Mouse (Mus musculus) left cerebral cortex, adult 2 months (tissue): Measurements from ENCODE around the gene Cox19. TPM values are rescaled to one million over a fixed set of nuclear protein-coding genes. Genes with fewer than 3 reads are reported as not detected.
A peak's percentile ranks its signal among the peaks of the same experiment; 100 is the strongest.
"Not testable (repeated sequence)": the region's sequence is repeated elsewhere in the genome, so short reads cannot be mapped to it uniquely, and the experiment has no call there.

Experiments
- DNase-seq, 2 experiments: peaks; one replicate each; pipeline ENCODE4 v3.0.0; 2021 to 2022; ENCODE audit warnings: low spot score in 2 of 2, mixed read lengths in 1 of 2; ENCODE audit errors: extremely low spot score in 1 of 2
- H3K27ac ChIP-seq: fragments of 200-600 bp; 2 replicates; pipeline ENCODE4 v1.8.1; 2022
- H3K4me3 ChIP-seq: fragments of 200-600 bp; 2 replicates; pipeline ENCODE4 v1.8.1; 2022
- CTCF ChIP-seq: fragments of 200-600 bp; IDR thresholded peaks from 2 replicates; pipeline ENCODE4 v1.8.1; 2022; ENCODE audit warnings: antibody characterized with exemption, mild to moderate bottlenecking, moderate library complexity
- intact Hi-C: fragments of 180-260 bp; cut with DNase I; formaldehyde crosslinking; loops from one replicate; pipeline ENCODE4 v1.15.1; 2025
- total RNA-seq, 2 experiments: library from RNA; stranded (reverse); gene quantifications; 2 replicates each; pipeline ENCODE4 v1.2.3; 2021

The Cox19 gene
- total RNA-seq, 2 experiments from 2014 or later, result 67.6 to 69.4 TPM

GRCm38 (mm10) chr5:139351628-139352027, 410 bp upstream of the Cox19 start:
- H3K27ac ChIP-seq, result no peak overlapping the region
- TF ChIP-seq CTCF, result no peak
- intact Hi-C loops, result loop anchor here (10.0 kb wide), 1 partner anchor 507 kb away; no protein-coding TSS in a partner anchor
- no peak for DNase-seq
- H3K4me3 ChIP-seq, result no peak overlapping the region

GRCm38 (mm10) chr5:139349713-139350112, 1.5 kb downstream of the Cox19 start:
- no peak for TF ChIP-seq CTCF
- Histone ChIP-seq H3K4me3 (no peak overlapping the region), H3K27ac (no peak overlapping the region)
- DNase-seq, result no peak
- intact Hi-C loops, result loop anchor here (10.0 kb wide), 1 partner anchor 505 kb away; no protein-coding TSS in a partner anchor

GRCm38 (mm10) chr5:139347225-139347624, 4.0 kb downstream of the Cox19 start:
- Histone ChIP-seq H3K4me3 (no peak overlapping the region), H3K27ac (no peak overlapping the region)
- TF ChIP-seq CTCF, result no peak
- intact Hi-C loops, result no loop called here
- DNase-seq, result no peak

- TF ChIP-seq CTCF, result no peak; the same call in 1 of the 2 replicates
- intact Hi-C loops, result no loop called here
- H3K4me3 ChIP-seq, result peak overlapping the region; percentile 77
- no peak for DNase-seq
- peak overlapping the region; percentile 51 for H3K27ac ChIP-seq
These were observed 5.9 kb downstream of the Cox19 start for GRCm38 (mm10) chr5:139345364-139345714.

- peak overlapping the region; percentile 77 for H3K4me3 ChIP-seq
- DNase-seq, result peak; percentile 91
- peak overlapping the region; percentile 58 for H3K27ac ChIP-seq
- TF ChIP-seq CTCF, result no peak
- intact Hi-C loops, result no loop called here
These were observed 6.4 kb downstream of the Cox19 start for GRCm38 (mm10) chr5:139344687-139345363.

- intact Hi-C loops, result no loop called here
- Histone ChIP-seq H3K4me3 (peak overlapping the region; percentile 77), H3K27ac (peak overlapping the region; percentile 58; the same call in 1 of the 2 replicates)
- TF ChIP-seq CTCF, result peak; percentile 91
- DNase-seq, result peak; percentile 72 to 75
These were observed 7.1 kb downstream of the Cox19 start for GRCm38 (mm10) chr5:139344021-139344686.

GRCm38 (mm10) chr5:139338891-139339290, 12.3 kb downstream of the Cox19 start:
- intact Hi-C loops, result no loop called here

GRCm38 (mm10) chr5:139338403-139338802, 12.8 kb downstream of the Cox19 start:
- no peak for TF ChIP-seq CTCF
- intact Hi-C loops, result no loop called here
- Histone ChIP-seq H3K27ac (no peak overlapping the region), H3K4me3 (no peak overlapping the region)
- no peak for DNase-seq

More at GRCm38 (mm10) chr5:139338891-139339290, 12.3 kb downstream of the Cox19 start:
- H3K27ac ChIP-seq, result no peak overlapping the region
- no peak for TF ChIP-seq CTCF
- no peak overlapping the region for H3K4me3 ChIP-seq
- no peak for DNase-seq

- Histone ChIP-seq H3K27ac (no peak overlapping the region), H3K4me3 (no peak overlapping the region)
- intact Hi-C loops, result no loop called here
- no peak for DNase-seq
- TF ChIP-seq CTCF, result no peak
These were observed 13.3 kb downstream of the Cox19 start for GRCm38 (mm10) chr5:139337826-139338370.

GRCm38 (mm10) chr5:139335634-139336033, 15.6 kb downstream of the Cox19 start:
- intact Hi-C loops, result no loop called here
- no peak overlapping the region for H3K4me3 ChIP-seq
- TF ChIP-seq CTCF, result no peak
- no peak for DNase-seq
- H3K27ac ChIP-seq, result no peak overlapping the region

GRCm38 (mm10) chr5:139334394-139334793, 16.8 kb downstream of the Cox19 start:
- intact Hi-C loops, DNase-seq: not testable (repeated sequence)
- TF ChIP-seq CTCF, result peak; percentile 17

GRCm38 (mm10) chr5:139333301-139334013, 17.8 kb downstream of the Cox19 start:
- peak; percentile 6 for TF ChIP-seq CTCF
- intact Hi-C loops, result no loop called here
- Histone ChIP-seq H3K27ac (no peak overlapping the region), H3K4me3 (no peak overlapping the region)
- no peak for DNase-seq

More at GRCm38 (mm10) chr5:139334394-139334793, 16.8 kb downstream of the Cox19 start:
- H3K27ac ChIP-seq, H3K4me3 ChIP-seq: not testable (repeated sequence)
